Mouse (Mus musculus) liver, embryonic 14.5 days (tissue): ENCODE data around the gene Klf6. TPM values are rescaled to one million over a fixed set of nuclear protein-coding genes. Genes with fewer than 3 reads are reported as not detected.

ENCODE experiments used
- ATAC-seq: fragments of 200-750 bp; cut with Nextera tagmentation; 2 replicates; pipeline ENCODE4 v1.8.0; 2017; ENCODE audit warnings: moderate number of reproducible peaks, mild to moderate bottlenecking, moderate library complexity; ENCODE audit not compliant: insufficient read depth
- DNase-seq, 3 experiments: peaks; one replicate each; pipeline ENCODE4 v3.0.0-alpha.2; 2012 to 2013; ENCODE audit warnings: low read depth in 3 of 3, low spot score in 3 of 3
- H3K27ac ChIP-seq: fragments of 300-500 bp; sonication (generic); 2 replicates; pipeline ENCODE4 v1.5.1; 2014; ENCODE audit warnings: moderate library complexity, mild to moderate bottlenecking, control low read depth, inconsistent platforms
- H3K27me3 ChIP-seq: fragments of 300-500 bp; sonication (generic); 2 replicates; pipeline ENCODE4 v1.6.1; 2014; ENCODE audit warnings: mild to moderate bottlenecking, low read length, moderate library complexity; ENCODE audit not compliant: control insufficient read depth, insufficient read depth
- H3K36me3 ChIP-seq: fragments of 300-500 bp; sonication (generic); replicated peaks from 2 replicates; pipeline ENCODE4 v1.6.1; 2014; ENCODE audit warnings: low read depth; ENCODE audit not compliant: control insufficient read depth, insufficient read depth
- H3K4me1 ChIP-seq, 2 experiments: fragments of 200-500 bp in 1 of 2; fragments of 300-500 bp in 1 of 2; sonication (generic) in 1 of 2; replicated peaks; 2 replicates each; pipeline ENCODE4 v1.6.1; 2012 to 2014; ENCODE audit warnings: antibody characterized with exemption in 1 of 2, inconsistent platforms in 1 of 2, low read length in 1 of 2; ENCODE audit not compliant: control insufficient read depth in 2 of 2, insufficient read depth in 2 of 2
- H3K4me2 ChIP-seq: fragments of 300-500 bp; sonication (generic); 2 replicates; pipeline ENCODE4 v1.6.1; 2014; ENCODE audit warnings: low read depth, mild to moderate bottlenecking, control low read depth, moderate library complexity
- H3K4me3 ChIP-seq, 2 experiments: fragments of 200-500 bp in 1 of 2; fragments of 300-500 bp in 1 of 2; sonication (generic) in 1 of 2; 2 replicates each; pipeline ENCODE4 v1.5.1; 2012 to 2014; ENCODE audit warnings: low read depth in 2 of 2, low read length in 2 of 2, mild to moderate bottlenecking in 2 of 2, control low read depth in 1 of 2, inconsistent platforms in 1 of 2, moderate library complexity in 1 of 2; ENCODE audit not compliant: insufficient read depth in 1 of 2
- H3K9ac ChIP-seq: fragments of 300-500 bp; sonication (generic); replicated peaks from 2 replicates; pipeline ENCODE4 v1.6.1; 2014; ENCODE audit warnings: mild to moderate bottlenecking, control low read depth, moderate library complexity
- H3K9me3 ChIP-seq: fragments of 300-500 bp; sonication (generic); 2 replicates; pipeline ENCODE4 v1.6.1; 2016; ENCODE audit warnings: low read length, mixed read lengths; ENCODE audit not compliant: control insufficient read depth
- CTCF ChIP-seq: IDR thresholded peaks from 2 replicates; pipeline ENCODE4 v1.5.1; 2016; ENCODE audit warnings: antibody characterized with exemption, low read depth, control low read depth
- EP300 ChIP-seq: IDR thresholded peaks from 2 replicates; pipeline ENCODE4 v1.6.1; 2016; ENCODE audit warnings: antibody characterized with exemption, low read depth
- WGBS: fragments of 180-500 bp; shearing (Covaris S2); extraction: QIAGEN DNeasy Blood & Tissue Kit; methylation state at CpG from one replicate; pipeline ENCODE4 v1.1.7; 2014; ENCODE audit not compliant: insufficient replicate concordance; 5-methylcytosine and 5-hydroxymethylcytosine counted together
- polyA plus RNA-seq, 2 experiments: library from polyadenylated mRNA; depleted of rRNA in 1 of 2; stranded (reverse) in 1 of 2; unstranded in 1 of 2; fragments of >200 nt; fragmentation: Nextera tagmentation in 1 of 2; extraction: Ambion mirVana in 1 of 2; gene quantifications; 2 replicates each; pipeline versions ENCODE4 v1.2.1 to v1.2.3; 2012 to 2014

The Klf6 gene
- polyA plus RNA-seq, 2 experiments = 4.5 to 12.5 TPM

GRCm38 (mm10) chr13:5845605-5846004 is 15.7 kb upstream of the Klf6 start:
- no peaks in the 10 kb centered on the region for H3K36me3 ChIP-seq
- no peak overlapping the region for H3K27ac ChIP-seq
- peak overlapping the region; percentile 52 for H3K4me2 ChIP-seq
- peak overlapping the region in 1 of 2 experiments; percentile 35; a peak in 1 of 4 replicates for H3K4me3 ChIP-seq
- no peaks in the 10 kb centered on the region for H3K9me3 ChIP-seq
- peak; percentile 62 for ATAC-seq
- H3K4me1 ChIP-seq = peaks cover 4 to 16% of the 10 kb centered on the region in 2 experiments
- whole genome bisulfite sequencing = 16% methylated on average over 5 of the region's 5 CpGs
- TF ChIP-seq CTCF = no peak
- TF ChIP-seq EP300 = no peak
- no peaks in the 10 kb centered on the region for H3K27me3 ChIP-seq
- no peak overlapping the region for H3K9ac ChIP-seq
- DNase-seq = peak in 1 of 3 experiments; percentile 54

- ATAC-seq (no peak), DNase-seq (no peak)
- Histone ChIP-seq H3K4me3 (no peak overlapping the region), H3K27me3 (no peaks in the 10 kb centered on the region), H3K9ac (no peak overlapping the region), H3K27ac (no peak overlapping the region), H3K4me2 (no peak overlapping the region), H3K9me3 (no peaks in the 10 kb centered on the region), H3K4me1 (peaks cover 4 to 16% of the 10 kb centered on the region in 2 experiments), H3K36me3 (no peaks in the 10 kb centered on the region)
- WGBS = 30% methylated on average over 4 of the region's 4 CpGs
- no peak for TF ChIP-seq EP300
- no peak for TF ChIP-seq CTCF
Measured at GRCm38 (mm10) chr13:5846860-5847259, 14.4 kb upstream of the Klf6 start.

DNA sequence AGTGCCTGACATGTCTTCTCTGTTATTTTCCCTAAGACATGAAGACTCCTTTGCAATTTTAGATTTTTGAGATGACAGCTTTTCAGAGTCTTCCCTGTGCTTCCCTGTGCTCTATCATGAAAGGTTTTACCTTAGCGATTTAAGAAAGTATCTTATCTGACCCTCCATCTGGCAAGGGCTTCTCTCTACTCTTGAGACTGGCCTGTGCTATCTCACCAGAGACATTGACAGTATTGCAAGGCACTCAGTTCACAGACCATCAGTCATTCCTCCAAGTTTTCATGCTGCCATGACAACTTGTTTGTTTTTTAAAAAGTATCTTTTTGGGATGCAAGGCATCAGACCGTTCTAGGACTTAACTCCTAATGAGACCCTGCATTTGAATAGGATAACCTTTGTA is 13.5 kb upstream of the Klf6 start:
- no peak for TF ChIP-seq CTCF
- TF ChIP-seq EP300 = no peak
- H3K4me2 ChIP-seq = no peak overlapping the region
- ATAC-seq = peak; percentile 63
- H3K27ac ChIP-seq = no peak overlapping the region
- H3K9me3 ChIP-seq = no peaks in the 10 kb centered on the region
- no peaks in the 10 kb centered on the region for H3K36me3 ChIP-seq
- DNase-seq = no peak
- WGBS = 33% methylated on average over 2 of the region's 2 CpGs
- H3K27me3 ChIP-seq = no peaks in the 10 kb centered on the region
- H3K4me1 ChIP-seq = peaks cover 4 to 16% of the 10 kb centered on the region in 2 experiments
- no peak overlapping the region for H3K9ac ChIP-seq
- no peak overlapping the region for H3K4me3 ChIP-seq

DNA sequence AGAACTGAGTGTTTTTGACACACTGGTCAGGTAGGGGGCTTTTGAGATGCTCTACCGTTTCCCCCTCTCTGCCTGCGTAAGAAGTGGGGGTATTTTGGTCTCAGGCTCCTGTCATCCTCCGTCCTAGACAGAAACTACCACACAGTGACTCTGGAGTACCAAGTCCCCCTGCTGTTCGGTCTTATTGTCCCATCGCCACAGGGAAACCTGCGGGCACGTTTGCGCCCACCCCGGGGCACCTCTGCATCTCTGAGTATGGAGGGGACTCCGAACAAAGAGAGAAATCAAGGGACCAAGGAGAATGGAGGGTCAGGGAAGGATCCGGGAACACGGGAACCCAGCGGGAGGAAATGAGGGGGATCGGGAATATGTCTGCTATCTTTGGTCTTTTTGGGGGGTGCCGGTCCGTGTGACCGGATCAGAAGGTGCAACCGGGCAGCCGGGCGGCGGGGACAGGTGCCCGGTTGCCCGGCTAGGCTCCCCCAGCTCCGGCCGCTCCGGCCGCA is 578 bp upstream of the Klf6 start:
- Histone ChIP-seq H3K9me3 (no peaks in the 10 kb centered on the region), H3K9ac (peak overlapping the region; percentile 90), H3K4me1 (peaks cover 3 to 25% of the 10 kb centered on the region in 2 experiments), H3K27me3 (peaks cover 3% of the 10 kb centered on the region), H3K36me3 (peaks cover 5% of the 10 kb centered on the region), H3K4me3 (peak overlapping the region; percentile 72 to 75), H3K27ac (peak overlapping the region; percentile 70), H3K4me2 (peak overlapping the region; percentile 86)
- peak; percentile 51 for ATAC-seq
- DNase-seq = no peak
- TF ChIP-seq CTCF (peak; percentile 69), EP300 (no peak)
- WGBS = under 1% methylated on average over 27 of the region's 27 CpGs

- Histone ChIP-seq H3K4me2 (peak overlapping the region; percentile 75), H3K27me3 (peaks cover 3% of the 10 kb centered on the region), H3K36me3 (peaks cover 17% of the 10 kb centered on the region), H3K9me3 (no peaks in the 10 kb centered on the region), H3K27ac (peak overlapping the region; percentile 53), H3K4me1 (peaks cover 3 to 25% of the 10 kb centered on the region in 2 experiments), H3K4me3 (peak overlapping the region; percentile 72 to 100), H3K9ac (peak overlapping the region; percentile 80)
- no peak for DNase-seq
- TF ChIP-seq CTCF (no peak; the same call in 1 of the 2 replicates), EP300 (no peak)
- WGBS = under 1% methylated on average over 20 of the region's 20 CpGs
- ATAC-seq = no peak
Measured at GRCm38 (mm10) chr13:5862003-5862625, 832 bp downstream of the Klf6 start.
